Mouse (Mus musculus): ENCODE measurements at regions not wholly inside any gene's neighbourhood (a gene's known extent, or its start where the extent isn't known, plus 50 kb on each side); places are given as distances from the start of the nearest gene placed in this dataset.

- WGBS: 50% methylated on average over 6 of the region's 6 CpGs
- no peaks in the 10 kb centered on the region for H3K36me3 ChIP-seq
- no peaks in the 10 kb centered on the region for H3K9me3 ChIP-seq
- H3K4me3 ChIP-seq: no peak overlapping the region
- no peaks in the 10 kb centered on the region for H3K4me1 ChIP-seq
- no peaks in the 10 kb centered on the region for H3K27me3 ChIP-seq
- H3K9ac ChIP-seq: no peak overlapping the region
- no peak overlapping the region for H3K4me2 ChIP-seq
- H3K27ac ChIP-seq: no peak overlapping the region
- ATAC-seq (ENCODE audit: insufficient number of reproducible peaks, low FRiP score, low TSS enrichment, low read depth): no peak
These were observed 66.0 kb downstream of the Amer2 start for GRCm38 (mm10) chr14:60439106-60439505.

- Histone ChIP-seq H3K4me2 (no peak overlapping the region), H3K27ac (no peak overlapping the region), H3K36me3 (no peaks in the 10 kb centered on the region), H3K27me3 (no peaks in the 10 kb centered on the region), H3K9me3 (no peaks in the 10 kb centered on the region), H3K4me3 (no peak overlapping the region), H3K4me1 (no peaks in the 10 kb centered on the region), H3K9ac (no peak overlapping the region)
- WGBS: 56% methylated on average over 7 of the region's 7 CpGs
- ATAC-seq (ENCODE audit: insufficient number of reproducible peaks, low FRiP score, low TSS enrichment, low read depth): no peak
These were observed 70.9 kb downstream of the Amer2 start for GRCm38 (mm10) chr14:60443821-60444551.

GRCm38 (mm10) chr14:60444552-60444937 lies 71.5 kb downstream of the Amer2 start:
- Histone ChIP-seq H3K27me3 (no peaks in the 10 kb centered on the region), H3K4me2 (no peak overlapping the region), H3K4me3 (no peak overlapping the region), H3K4me1 (no peaks in the 10 kb centered on the region), H3K36me3 (no peaks in the 10 kb centered on the region), H3K9me3 (no peaks in the 10 kb centered on the region), H3K27ac (no peak overlapping the region), H3K9ac (no peak overlapping the region)
- ATAC-seq (ENCODE audit: insufficient number of reproducible peaks, low FRiP score, low TSS enrichment, low read depth): no peak
- 41% methylated on average over 3 of the region's 3 CpGs for WGBS

GRCm38 (mm10) chr14:60446037-60446436 lies 73.0 kb downstream of the Amer2 start:
- no peak overlapping the region for H3K4me3 ChIP-seq
- ATAC-seq (ENCODE audit: insufficient number of reproducible peaks, low FRiP score, low TSS enrichment, low read depth): no peak
- no peaks in the 10 kb centered on the region for H3K36me3 ChIP-seq
- no peak overlapping the region for H3K27ac ChIP-seq
- H3K27me3 ChIP-seq: no peaks in the 10 kb centered on the region
- H3K9me3 ChIP-seq: no peaks in the 10 kb centered on the region
- no peak overlapping the region for H3K4me2 ChIP-seq
- WGBS: 67% methylated on average over 6 of the region's 6 CpGs
- H3K9ac ChIP-seq: no peak overlapping the region
- H3K4me1 ChIP-seq: no peaks in the 10 kb centered on the region

DNA sequence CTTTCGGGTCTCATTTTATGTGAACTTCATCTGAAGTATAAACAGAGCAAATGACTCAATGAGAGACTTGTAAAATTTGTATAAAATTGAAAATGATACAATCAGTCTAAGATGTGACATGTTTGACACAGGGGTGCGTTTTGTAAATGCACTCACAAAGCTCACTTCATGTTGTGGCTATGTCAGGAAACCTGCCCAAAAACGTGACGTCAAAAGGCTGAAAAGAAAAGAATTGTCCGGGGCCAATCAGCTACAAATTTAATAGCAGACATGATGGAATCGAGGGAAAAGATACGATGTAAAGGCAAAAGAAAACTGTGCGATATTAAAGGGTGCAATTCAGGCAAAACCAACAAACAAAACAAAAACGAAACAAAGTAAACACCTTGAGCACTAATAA lies 78.2 kb downstream of the Amer2 start:
- Histone ChIP-seq H3K27ac (no peak overlapping the region), H3K9me3 (no peaks in the 10 kb centered on the region), H3K4me1 (no peaks in the 10 kb centered on the region), H3K4me3 (no peak overlapping the region), H3K27me3 (no peaks in the 10 kb centered on the region), H3K36me3 (no peaks in the 10 kb centered on the region), H3K4me2 (no peak overlapping the region), H3K9ac (no peak overlapping the region)
- WGBS: 82% methylated on average over 9 of the region's 9 CpGs
- ATAC-seq (ENCODE audit: insufficient number of reproducible peaks, low FRiP score, low TSS enrichment, low read depth): no peak

- Histone ChIP-seq H3K9me3 (no peaks in the 10 kb centered on the region), H3K36me3 (no peaks in the 10 kb centered on the region), H3K4me1 (no peaks in the 10 kb centered on the region), H3K27ac (no peak overlapping the region), H3K27me3 (no peaks in the 10 kb centered on the region), H3K4me2 (no peak overlapping the region), H3K9ac (no peak overlapping the region), H3K4me3 (no peak overlapping the region)
- WGBS: 85% methylated on average over 7 of the region's 7 CpGs
- ATAC-seq (ENCODE audit: insufficient number of reproducible peaks, low FRiP score, low TSS enrichment, low read depth): no peak
These were observed 78.6 kb downstream of the Amer2 start for GRCm38 (mm10) chr14:60451684-60452083.

- no peaks in the 10 kb centered on the region for H3K27me3 ChIP-seq
- WGBS: 48% methylated on average over 9 of the region's 9 CpGs
- no peak for ATAC-seq (ENCODE audit: insufficient number of reproducible peaks, low FRiP score, low TSS enrichment, low read depth)
- no peaks in the 10 kb centered on the region for H3K4me1 ChIP-seq
- H3K9me3 ChIP-seq: no peaks in the 10 kb centered on the region
- H3K4me3 ChIP-seq: no peak overlapping the region
- no peak overlapping the region for H3K9ac ChIP-seq
- no peak overlapping the region for H3K27ac ChIP-seq
- no peaks in the 10 kb centered on the region for H3K36me3 ChIP-seq
- H3K4me2 ChIP-seq: no peak overlapping the region
These were observed 83.7 kb downstream of the Amer2 start for GRCm38 (mm10) chr14:60456767-60457166.

- H3K27me3 ChIP-seq: 0 out of 2 replicates have a peak, but pooled peaks cover 14% of the 10 kb centered on the region
- ATAC-seq (ENCODE audit: insufficient number of reproducible peaks, low FRiP score, low TSS enrichment, low read depth): no peak
- under 1% methylated on average over 38 of the region's 38 CpGs for WGBS
- H3K36me3 ChIP-seq: no peaks in the 10 kb centered on the region
- H3K4me2 ChIP-seq: peak overlapping the region; percentile 76
- H3K9ac ChIP-seq: no peak overlapping the region
- H3K4me1 ChIP-seq: peaks cover 18% of the 10 kb centered on the region
- H3K27ac ChIP-seq: no peak overlapping the region
- no peaks in the 10 kb centered on the region for H3K9me3 ChIP-seq
- peak overlapping the region; percentile 33 for H3K4me3 ChIP-seq
These were observed 112.2 kb downstream of the Amer2 start for GRCm38 (mm10) chr14:60484996-60485888.

- Histone ChIP-seq H3K36me3 (no peaks in the 10 kb centered on the region), H3K27me3 (0 out of 2 replicates have a peak, but pooled peaks cover 14% of the 10 kb centered on the region), H3K27ac (no peak overlapping the region), H3K9ac (no peak overlapping the region), H3K4me3 (peak overlapping the region; percentile 33), H3K4me2 (peak overlapping the region; percentile 76), H3K4me1 (peaks cover 18% of the 10 kb centered on the region), H3K9me3 (no peaks in the 10 kb centered on the region)
- 1% methylated on average over 5 of the region's 5 CpGs for WGBS
- no peak for ATAC-seq (ENCODE audit: insufficient number of reproducible peaks, low FRiP score, low TSS enrichment, low read depth)
These were observed 112.8 kb downstream of the Amer2 start for GRCm38 (mm10) chr14:60485889-60486274.

DNA sequence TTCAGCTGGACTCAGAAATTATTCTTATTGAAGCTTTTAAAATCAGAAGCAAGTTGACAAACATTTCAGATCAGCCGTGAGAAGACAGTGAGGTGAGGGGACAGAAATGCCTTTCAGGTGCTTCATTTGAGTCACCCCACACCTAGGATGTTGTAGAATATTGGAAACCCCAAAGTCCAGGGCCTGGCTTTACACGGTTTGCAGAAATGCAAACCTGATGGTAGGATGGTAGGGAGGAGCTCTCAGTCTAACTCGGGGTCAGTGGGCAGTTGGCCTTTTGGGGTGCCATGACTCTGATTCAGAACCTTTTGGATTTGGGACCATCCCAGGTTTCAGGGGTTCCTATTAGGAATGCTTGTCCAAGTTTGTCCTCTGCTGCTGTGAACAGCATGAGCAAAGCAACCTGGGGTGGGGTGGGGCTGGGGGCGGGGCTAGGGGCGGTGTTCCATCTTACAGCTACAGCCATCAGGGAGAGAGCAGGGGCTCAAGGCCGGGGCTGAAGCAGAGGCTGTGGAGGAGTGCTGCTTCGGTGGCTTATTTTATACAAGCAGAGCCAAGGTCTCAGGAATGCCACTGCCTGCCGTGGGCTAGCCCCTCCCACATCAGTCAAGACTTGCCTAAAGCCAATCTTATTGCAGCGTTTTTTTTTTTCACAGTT lies 113.3 kb downstream of the Amer2 start:
- Histone ChIP-seq H3K4me2 (0 out of 2 replicates have a peak overlapping the region, but pooled peaks have one; percentile 20), H3K9me3 (no peaks in the 10 kb centered on the region), H3K9ac (no peak overlapping the region), H3K4me1 (peaks cover 18% of the 10 kb centered on the region), H3K27ac (no peak overlapping the region), H3K36me3 (no peaks in the 10 kb centered on the region), H3K4me3 (no peak overlapping the region), H3K27me3 (0 out of 2 replicates have a peak, but pooled peaks cover 14% of the 10 kb centered on the region)
- ATAC-seq (ENCODE audit: insufficient number of reproducible peaks, low FRiP score, low TSS enrichment, low read depth): no peak
- 4% methylated on average over 9 of the region's 9 CpGs for WGBS

DNA sequence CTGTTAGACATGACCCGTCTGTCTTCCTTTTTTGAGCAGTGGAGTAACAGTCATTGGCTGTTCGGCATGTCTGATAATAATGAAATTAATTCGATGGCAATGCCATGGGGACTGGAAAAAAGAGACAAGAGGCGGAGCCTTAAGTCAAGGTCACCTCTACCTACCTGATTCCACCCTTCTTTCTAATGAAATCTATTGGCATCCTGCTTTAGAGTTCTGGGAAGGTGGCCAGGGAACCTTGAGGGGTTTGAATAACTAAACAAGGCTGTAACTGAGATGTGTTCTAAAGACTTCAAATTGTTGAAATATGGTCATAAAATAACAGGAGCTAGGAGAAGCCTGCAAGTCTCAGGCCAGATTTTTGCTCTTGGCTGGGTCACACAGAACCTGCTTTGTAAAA lies 116.1 kb downstream of the Amer2 start:
- no peaks in the 10 kb centered on the region for H3K36me3 ChIP-seq
- no peaks in the 10 kb centered on the region for H3K9me3 ChIP-seq
- 0 out of 2 replicates have a peak, but pooled peaks cover 14% of the 10 kb centered on the region for H3K27me3 ChIP-seq
- WGBS: 80% methylated on average over 4 of the region's 4 CpGs
- H3K4me1 ChIP-seq: peaks cover 18% of the 10 kb centered on the region
- no peak overlapping the region for H3K9ac ChIP-seq
- H3K4me2 ChIP-seq: no peak overlapping the region
- ATAC-seq (ENCODE audit: insufficient number of reproducible peaks, low FRiP score, low TSS enrichment, low read depth): no peak
- H3K4me3 ChIP-seq: no peak overlapping the region
- H3K27ac ChIP-seq: no peak overlapping the region

DNA sequence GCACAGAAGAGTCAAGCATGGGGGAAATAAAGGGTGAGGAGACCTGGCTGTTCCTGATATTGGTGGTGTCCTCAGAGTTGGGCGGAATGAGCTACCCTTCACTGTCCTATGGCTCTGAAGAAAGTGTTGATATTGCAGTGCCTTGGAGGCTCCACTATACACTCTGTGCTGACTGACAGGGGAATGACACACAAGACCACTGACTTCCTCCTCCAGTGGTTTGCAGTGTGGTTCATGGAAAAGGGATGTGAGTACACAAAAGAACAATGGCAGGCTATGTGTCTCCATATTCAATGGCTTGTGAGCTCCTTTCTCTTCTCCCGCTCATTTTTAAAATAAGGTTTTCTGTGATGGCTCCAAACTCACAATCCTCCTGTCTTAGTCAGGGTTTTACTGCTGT lies 117.8 kb downstream of the Amer2 start:
- Histone ChIP-seq H3K9ac (no peak overlapping the region), H3K27ac (no peak overlapping the region), H3K4me3 (no peak overlapping the region), H3K27me3 (0 out of 2 replicates have a peak, but pooled peaks cover 4% of the 10 kb centered on the region), H3K4me1 (peaks cover 8% of the 10 kb centered on the region), H3K36me3 (no peaks in the 10 kb centered on the region), H3K4me2 (no peak overlapping the region), H3K9me3 (no peaks in the 10 kb centered on the region)
- WGBS: 91% methylated on average over 2 of the region's 2 CpGs
- no peak for ATAC-seq (ENCODE audit: insufficient number of reproducible peaks, low FRiP score, low TSS enrichment, low read depth)
